32 mouse cellular contexts compared by ENCODE assay signal in the genomic region with DNA sequence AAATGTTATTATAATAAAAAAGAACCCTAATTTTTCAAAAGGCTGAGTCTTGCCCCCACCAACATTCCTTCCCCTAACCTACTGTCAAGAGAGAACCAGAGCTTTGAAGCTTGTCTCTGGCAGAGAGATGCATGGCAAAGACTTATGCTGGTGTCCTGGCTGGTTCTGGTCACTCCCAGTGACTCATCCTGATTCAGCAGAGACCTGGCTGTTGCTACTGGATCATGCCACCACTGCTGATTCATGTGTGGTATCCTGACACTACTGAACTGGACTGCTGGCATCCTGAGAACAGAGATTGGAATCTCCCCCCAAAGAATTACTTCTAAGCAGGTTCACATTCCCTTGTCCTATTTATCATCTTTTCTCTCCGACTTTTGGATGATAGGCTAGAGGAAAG.
A peak's percentile ranks its signal among the peaks of the same experiment; 100 is the strongest.
DNase-seq lines count a peak whose midpoint lies in the region; ATAC-seq and TF ChIP-seq lines count a peak whose summit lies in the region.
"Had no signal": no experiment of that assay in that cellular context is flagged by ENCODE, and none has a peak within 500 bp of the region (broad histone marks: within the 10 kb centered on the region; RNA-seq: fewer than 3 reads in every experiment).

No protein-coding gene starts in this region.

- ATAC-seq in midbrain, embryonic 14.5 days (ENCODE audit: low FRiP score, low TSS enrichment): no peak
- ATAC-seq in midbrain, embryonic 13.5 days: no peak
- ATAC-seq: forebrain, embryonic 14.5 days; hindbrain, embryonic 16.5 days had no signal

- no peaks in the 10 kb centered on the region for H3K27me3 ChIP-seq in midbrain, embryonic 14.5 days (ENCODE audit: control insufficient read depth, insufficient read depth, low read length)
- H3K27me3 ChIP-seq in midbrain, embryonic 13.5 days: 0 out of 2 replicates have a peak, but pooled peaks cover 3% of the 10 kb centered on the region
- H3K27me3 ChIP-seq in myocyte (ENCODE audit: control insufficient read depth, insufficient read depth, insufficient read length): no peaks in the 10 kb centered on the region
- H3K27me3 ChIP-seq: limb, embryonic 13.5 days; lung, embryonic 15.5 days had no signal

- no peak overlapping the region for H3ac ChIP-seq in myocyte (ENCODE audit: control insufficient read depth, insufficient read length)

- H3K9ac ChIP-seq in midbrain, embryonic 14.5 days (replicated peaks; ENCODE audit: low read length): 0 out of 2 replicates have a peak overlapping the region, but pooled peaks have one; percentile 16
- H3K9ac ChIP-seq in midbrain, embryonic 13.5 days (replicated peaks): no peak overlapping the region
- H3K9ac ChIP-seq: heart, embryonic 13.5 days; kidney, embryonic 15.5 days; limb, embryonic 13.5 days; lung, embryonic 15.5 days; neural tube, embryonic 15.5 days had no signal

- peak; percentile 45 to 50 for DNase-seq in adrenal gland, adult (ENCODE audit: inconsistent age in 2 of 2, low spot score in 1 of 2)
- DNase-seq in adrenal gland, adult 18-20 months (ENCODE audit: low spot score in 2 of 2): no peak
- no peak for DNase-seq in midbrain, embryonic 14.5 days
- peak; percentile 7 for DNase-seq in adrenal gland, postnatal 10 days
- DNase-seq in frontal cortex, postnatal 14 days (ENCODE audit: low spot score in 2 of 2): no peak
- no peak for DNase-seq in lung, postnatal 25 days (ENCODE audit: low spot score)
- DNase-seq: cerebellum, adult 2 months; cerebellum, postnatal 36 days; embryo, embryonic 11 days; gastrocnemius, adult 2 months; heart, adult 2 months; heart, postnatal 10 days; kidney, adult 18-20 months; kidney, postnatal 36 days; lung, postnatal 36 days; right cerebral cortex, adult 18-20 months; right cerebral cortex, postnatal 4 days; thymus, adult 18-20 months; thymus, postnatal 25 days had no signal

- H3K9me3 ChIP-seq in midbrain, embryonic 14.5 days (ENCODE audit: control insufficient read depth, low read length): no peaks in the 10 kb centered on the region
- no peaks in the 10 kb centered on the region for H3K9me3 ChIP-seq in midbrain, embryonic 13.5 days
- H3K9me3 ChIP-seq: heart, embryonic 13.5 days; kidney, embryonic 15.5 days; limb, embryonic 13.5 days; lung, embryonic 15.5 days; neural tube, embryonic 15.5 days had no signal

- H3K36me3 ChIP-seq in midbrain, embryonic 14.5 days (ENCODE audit: control insufficient read depth, insufficient read depth, low read length): no peaks in the 10 kb centered on the region
- no peaks in the 10 kb centered on the region for H3K36me3 ChIP-seq in midbrain, embryonic 13.5 days
- H3K36me3 ChIP-seq in myocyte (ENCODE audit: control insufficient read depth, insufficient read depth): no peaks in the 10 kb centered on the region
- H3K36me3 ChIP-seq: heart, embryonic 13.5 days; kidney, embryonic 15.5 days; limb, embryonic 13.5 days; lung, embryonic 15.5 days; neural tube, embryonic 15.5 days had no signal

- no peak overlapping the region for H3K4me2 ChIP-seq in midbrain, embryonic 14.5 days (ENCODE audit: low read length)
- no peak overlapping the region for H3K4me2 ChIP-seq in midbrain, embryonic 13.5 days (replicated peaks)
- H3K4me2 ChIP-seq in myocyte (ENCODE audit: low read depth): peak overlapping the region; percentile 47
- H3K4me2 ChIP-seq: heart, embryonic 13.5 days; kidney, embryonic 15.5 days; limb, embryonic 13.5 days; liver, embryonic 11.5 days; lung, embryonic 15.5 days; midbrain, embryonic 11.5 days; neural tube, embryonic 15.5 days had no signal

- H3K27ac ChIP-seq in midbrain, embryonic 14.5 days (replicated peaks; ENCODE audit: low read depth, low read length): no peak overlapping the region
- H3K27ac ChIP-seq in midbrain, embryonic 13.5 days: no peak overlapping the region
- H3K27ac ChIP-seq: gastrocnemius, adult 2 months; heart, adult 2 months; heart, embryonic 13.5 days; kidney, embryonic 15.5 days; layer of hippocampus, adult 2 months; limb, embryonic 13.5 days; lung, embryonic 15.5 days; neural tube, embryonic 15.5 days; stomach, postnatal 0 days had no signal

- H3K4me1 ChIP-seq in midbrain, embryonic 14.5 days (ENCODE audit: control insufficient read depth, insufficient read depth, low read length): no peaks in the 10 kb centered on the region
- no peaks in the 10 kb centered on the region for H3K4me1 ChIP-seq in midbrain, embryonic 13.5 days (replicated peaks)
- H3K4me1 ChIP-seq: heart, embryonic 13.5 days; kidney, embryonic 15.5 days; limb, embryonic 13.5 days; lung, embryonic 15.5 days; neural tube, embryonic 15.5 days had no signal

- no peak for TF ChIP-seq POLR2A in myocyte (IDR thresholded peaks at IDR 0.05; ENCODE audit: insufficient read length, low read depth)

- H3K4me3 ChIP-seq in midbrain, embryonic 14.5 days (replicated peaks; ENCODE audit: low read depth, low read length): no peak overlapping the region
- no peak overlapping the region for H3K4me3 ChIP-seq in midbrain, embryonic 13.5 days (replicated peaks)
- H3K4me3 ChIP-seq in myocyte: no peak overlapping the region
- H3K4me3 ChIP-seq: gastrocnemius, adult 2 months; heart, adult 2 months; heart, embryonic 13.5 days; kidney, embryonic 15.5 days; layer of hippocampus, adult 2 months; limb, embryonic 13.5 days; lung, embryonic 15.5 days; neural tube, embryonic 15.5 days had no signal

- WGBS in midbrain, embryonic 14.5 days: 59% methylated on average over 1 of the region's 1 CpGs
- WGBS in midbrain, embryonic 13.5 days: 52% methylated on average over 1 of the region's 1 CpGs

- H3K79me2 ChIP-seq in myocyte (ENCODE audit: control insufficient read depth, insufficient read depth): no peaks in the 10 kb centered on the region

TF ChIP-seq in myocyte, 11 proteins besides CTCF, POLR2A, EP300 and RAD21:
- no peak for TF ChIP-seq E2F4 (IDR thresholded peaks at IDR 0.05; ENCODE audit: insufficient read depth)
- no peak for TF ChIP-seq TCF12 (IDR thresholded peaks at IDR 0.05; ENCODE audit: insufficient read depth, poor library complexity, severe bottlenecking)
- TF ChIP-seq MYOD1 (IDR thresholded peaks at IDR 0.05; ENCODE audit: control insufficient read depth in 1 of 3, insufficient read length in 2 of 3, low read depth in 2 of 3): no peak
- no peak for TF ChIP-seq SRF (IDR thresholded peaks at IDR 0.05; ENCODE audit: control insufficient read depth, insufficient read length, low read depth)
- TF ChIP-seq TCF3 (IDR thresholded peaks at IDR 0.05; ENCODE audit: insufficient read length, low read depth): no peak
- TF ChIP-seq POLR2AphosphoS2 (IDR thresholded peaks at IDR 0.05; ENCODE audit: insufficient read length, low read depth): no peak
- no peak for TF ChIP-seq CEBPB (IDR thresholded peaks at IDR 0.05; ENCODE audit: insufficient read depth, poor library complexity, severe bottlenecking)
- no peak for TF ChIP-seq MYOG (IDR thresholded peaks at IDR 0.05; ENCODE audit: control insufficient read depth in 1 of 3, insufficient read depth in 1 of 3, insufficient read length in 2 of 3, low read depth in 2 of 3)
- TF ChIP-seq USF1 (IDR thresholded peaks at IDR 0.05; ENCODE audit: low read depth): no peak
- no peak for TF ChIP-seq MAX (IDR thresholded peaks at IDR 0.05; ENCODE audit: low read depth)
- TF ChIP-seq REST (IDR thresholded peaks at IDR 0.05; ENCODE audit: insufficient read depth, insufficient read length): no peak

Comparison
In these comparisons a context has a peak if more than half of its experiments do, and no peak if none do; other contexts are left out.
1. DNase-seq: peak in adrenal gland, adult (2 of 2) and adrenal gland, postnatal 10 days (single experiment); none in adrenal gland, adult 18-20 months (0 of 2), midbrain, embryonic 14.5 days (single experiment), frontal cortex, postnatal 14 days (0 of 2) and lung, postnatal 25 days (single experiment).